Mouse (Mus musculus): ENCODE measurements around the gene Col2a1. TPM values are rescaled to one million over a fixed set of nuclear protein-coding genes. Genes with fewer than 3 reads are reported as not detected.

The Col2a1 gene
- polyA plus RNA-seq, 1 experiment, result 0.87 TPM

- Histone ChIP-seq H3K4me1 (ENCODE audit: control insufficient read depth, insufficient read depth, low read length) (no peaks in the 10 kb centered on the region), H3K27ac (ENCODE audit: insufficient read depth, low read depth, low read length) (no peak overlapping the region), H3K4me3 (ENCODE audit: insufficient read depth, low read length) (no peak overlapping the region)
- no peak for TF ChIP-seq CTCF (IDR thresholded peaks at IDR 0.05; ENCODE audit: low read depth, low read length)
- no peak for TF ChIP-seq POLR2A (IDR thresholded peaks at IDR 0.05; ENCODE audit: borderline replicate concordance, low read depth, low read length)
These were observed 12.3 kb downstream of the Col2a1 start for GRCm38 (mm10) chr15:97992027-97992711.

- no peak overlapping the region for H3K27ac ChIP-seq (ENCODE audit: insufficient read depth, low read depth, low read length)
- no peak overlapping the region for H3K4me3 ChIP-seq (ENCODE audit: insufficient read depth, low read length)
- H3K4me1 ChIP-seq (ENCODE audit: control insufficient read depth, insufficient read depth, low read length), result no peaks in the 10 kb centered on the region
- TF ChIP-seq POLR2A (IDR thresholded peaks at IDR 0.05; ENCODE audit: borderline replicate concordance, low read depth, low read length), result no peak
- TF ChIP-seq CTCF (IDR thresholded peaks at IDR 0.05; ENCODE audit: low read depth, low read length), result no peak
These were observed 13.1 kb downstream of the Col2a1 start for GRCm38 (mm10) chr15:97991285-97991895.

- Histone ChIP-seq H3K4me1 (ENCODE audit: control insufficient read depth, insufficient read depth, low read length) (no peaks in the 10 kb centered on the region), H3K4me3 (ENCODE audit: insufficient read depth, low read length) (no peak overlapping the region), H3K27ac (ENCODE audit: insufficient read depth, low read depth, low read length) (no peak overlapping the region)
- TF ChIP-seq CTCF (IDR thresholded peaks at IDR 0.05; ENCODE audit: low read depth, low read length), result no peak
- no peak for TF ChIP-seq POLR2A (IDR thresholded peaks at IDR 0.05; ENCODE audit: borderline replicate concordance, low read depth, low read length)
These were observed 13.8 kb downstream of the Col2a1 start for GRCm38 (mm10) chr15:97990721-97991120.

- Histone ChIP-seq H3K4me1 (ENCODE audit: control insufficient read depth, insufficient read depth, low read length) (no peaks in the 10 kb centered on the region), H3K4me3 (ENCODE audit: insufficient read depth, low read length) (no peak overlapping the region), H3K27ac (ENCODE audit: insufficient read depth, low read depth, low read length) (no peak overlapping the region)
- TF ChIP-seq POLR2A (IDR thresholded peaks at IDR 0.05; ENCODE audit: borderline replicate concordance, low read depth, low read length) (no peak), CTCF (IDR thresholded peaks at IDR 0.05; ENCODE audit: low read depth, low read length) (no peak)
These were observed 14.4 kb downstream of the Col2a1 start for GRCm38 (mm10) chr15:97990124-97990523.

- Histone ChIP-seq H3K4me3 (ENCODE audit: insufficient read depth, low read length) (no peak overlapping the region), H3K4me1 (ENCODE audit: control insufficient read depth, insufficient read depth, low read length) (no peaks in the 10 kb centered on the region), H3K27ac (ENCODE audit: insufficient read depth, low read depth, low read length) (no peak overlapping the region)
- TF ChIP-seq POLR2A (IDR thresholded peaks at IDR 0.05; ENCODE audit: borderline replicate concordance, low read depth, low read length), result no peak
- no peak for TF ChIP-seq CTCF (IDR thresholded peaks at IDR 0.05; ENCODE audit: low read depth, low read length)
These were observed 15.0 kb downstream of the Col2a1 start for GRCm38 (mm10) chr15:97989544-97989943.

- H3K27ac ChIP-seq (ENCODE audit: insufficient read depth, low read depth, low read length), result no peak overlapping the region
- no peak for TF ChIP-seq POLR2A (IDR thresholded peaks at IDR 0.05; ENCODE audit: borderline replicate concordance, low read depth, low read length)
- no peaks in the 10 kb centered on the region for H3K4me1 ChIP-seq (ENCODE audit: control insufficient read depth, insufficient read depth, low read length)
- no peak overlapping the region for H3K4me3 ChIP-seq (ENCODE audit: insufficient read depth, low read length)
These were observed 22.9 kb downstream of the Col2a1 start for GRCm38 (mm10) chr15:97981560-97981959.

- no peak for TF ChIP-seq POLR2A (IDR thresholded peaks at IDR 0.05; ENCODE audit: borderline replicate concordance, low read depth, low read length)
- no peak for TF ChIP-seq CTCF (IDR thresholded peaks at IDR 0.05; ENCODE audit: low read depth, low read length)
- no peak overlapping the region for H3K27ac ChIP-seq (ENCODE audit: insufficient read depth, low read depth, low read length)
- H3K4me3 ChIP-seq (ENCODE audit: insufficient read depth, low read length), result no peak overlapping the region
- no peaks in the 10 kb centered on the region for H3K4me1 ChIP-seq (ENCODE audit: control insufficient read depth, insufficient read depth, low read length)
These were observed 31.1 kb downstream of the Col2a1 start for GRCm38 (mm10) chr15:97973248-97974005.

- no peak overlapping the region for H3K27ac ChIP-seq (ENCODE audit: insufficient read depth, low read depth, low read length)
- no peak for TF ChIP-seq POLR2A (IDR thresholded peaks at IDR 0.05; ENCODE audit: borderline replicate concordance, low read depth, low read length)
- no peak for TF ChIP-seq CTCF (IDR thresholded peaks at IDR 0.05; ENCODE audit: low read depth, low read length)
- H3K4me3 ChIP-seq (ENCODE audit: insufficient read depth, low read length), result no peak overlapping the region
- no peaks in the 10 kb centered on the region for H3K4me1 ChIP-seq (ENCODE audit: control insufficient read depth, insufficient read depth, low read length)
These were observed 31.9 kb downstream of the Col2a1 start for GRCm38 (mm10) chr15:97972580-97972979.

GRCm38 (mm10) chr15:97970299-97970698 lies 34.2 kb downstream of the Col2a1 start:
- Histone ChIP-seq H3K4me3 (ENCODE audit: insufficient read depth, low read length) (no peak overlapping the region), H3K27ac (ENCODE audit: insufficient read depth, low read depth, low read length) (no peak overlapping the region), H3K4me1 (ENCODE audit: control insufficient read depth, insufficient read depth, low read length) (no peaks in the 10 kb centered on the region)
- TF ChIP-seq POLR2A (IDR thresholded peaks at IDR 0.05; ENCODE audit: borderline replicate concordance, low read depth, low read length) (no peak), CTCF (IDR thresholded peaks at IDR 0.05; ENCODE audit: low read depth, low read length) (no peak)

Measured in bone marrow macrophage, adult 2 months (primary cell).